Mouse (Mus musculus): ENCODE data around the gene Ldhal6b. TPM values are rescaled to one million over a fixed set of nuclear protein-coding genes. Genes with fewer than 3 reads are reported as not detected.
A peak's percentile ranks its signal among the peaks of the same experiment; 100 is the strongest.

The Ldhal6b gene
- polyA plus RNA-seq, 1 experiment from 2014 or later = not detected

DNA sequence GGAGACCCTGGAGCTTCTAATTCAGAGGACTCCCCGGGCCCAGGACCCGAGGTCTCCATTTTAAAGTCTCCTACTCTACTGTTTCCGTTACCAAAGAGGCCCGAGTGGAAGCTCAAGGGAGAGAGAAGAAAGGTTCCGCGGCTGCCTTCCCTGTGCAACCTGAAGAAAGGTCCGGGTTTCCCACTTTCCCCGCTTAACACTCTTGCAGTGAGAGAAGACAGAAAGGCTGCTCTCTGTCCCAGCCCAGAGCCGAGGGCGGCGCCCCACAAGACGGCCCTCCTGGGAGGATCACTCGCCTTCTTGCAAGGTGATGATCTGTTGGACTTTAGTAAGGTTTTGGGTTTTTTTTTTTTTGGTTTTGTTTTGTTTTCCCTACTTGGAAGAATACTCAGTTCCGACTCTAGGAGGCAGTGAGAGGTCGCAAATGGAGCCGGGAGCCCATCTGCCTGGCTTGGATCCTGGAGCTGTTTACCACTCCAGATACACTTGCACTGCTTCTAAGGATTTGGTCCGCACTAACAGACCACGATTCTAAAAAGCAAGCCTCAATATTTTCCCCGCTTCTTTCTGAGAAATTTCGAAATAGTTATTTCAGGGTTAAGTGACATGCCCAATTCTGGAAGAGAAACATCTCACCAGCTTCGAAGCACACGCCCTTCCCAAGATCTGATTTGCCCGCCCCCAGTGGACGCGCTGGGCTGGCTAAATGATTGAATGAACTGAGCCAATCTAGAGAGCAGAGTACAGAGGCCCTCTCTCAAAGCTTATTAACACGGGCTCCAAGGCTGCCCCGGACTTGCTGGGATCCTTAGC lies 21.8 kb upstream of the Ldhal6b start, which contains the start of gene Tmem242:
TSS of gene Tmem242 (minus strand) at position 101 of the 813 bp plus-strand sequence.
- no peaks in the 10 kb centered on the region for H3K36me3 ChIP-seq (ENCODE audit: control insufficient read depth, insufficient read depth)
- no peaks in the 10 kb centered on the region for H3K9me3 ChIP-seq (ENCODE audit: control insufficient read depth)
- H3K9ac ChIP-seq (ENCODE audit: low read depth, low read length) = peak within 1 kb of the TSS; percentile 74
- peak within 1 kb of the TSS; percentile 71 for H3K4me2 ChIP-seq (replicated peaks; ENCODE audit: low read depth)
- no peaks in the 10 kb centered on the region for H3K4me1 ChIP-seq (replicated peaks; ENCODE audit: control insufficient read depth, insufficient read depth, low read length)
- H3K27me3 ChIP-seq (replicated peaks; ENCODE audit: control insufficient read depth, insufficient read depth, low read length) = no peaks in the 10 kb centered on the region
- H3K4me3 ChIP-seq (ENCODE audit: low read depth, low read length) = peak within 1 kb of the TSS; percentile 75
- WGBS = under 1% methylated on average over 27 of the region's 27 CpGs
- peak within 1 kb of the TSS; percentile 83 for H3K27ac ChIP-seq (ENCODE audit: low read depth, low read length)
- peak; percentile 89 for ATAC-seq
- TF ChIP-seq CTCF (IDR thresholded peaks at IDR 0.05; ENCODE audit: low read depth) = peak; percentile 79

DNA sequence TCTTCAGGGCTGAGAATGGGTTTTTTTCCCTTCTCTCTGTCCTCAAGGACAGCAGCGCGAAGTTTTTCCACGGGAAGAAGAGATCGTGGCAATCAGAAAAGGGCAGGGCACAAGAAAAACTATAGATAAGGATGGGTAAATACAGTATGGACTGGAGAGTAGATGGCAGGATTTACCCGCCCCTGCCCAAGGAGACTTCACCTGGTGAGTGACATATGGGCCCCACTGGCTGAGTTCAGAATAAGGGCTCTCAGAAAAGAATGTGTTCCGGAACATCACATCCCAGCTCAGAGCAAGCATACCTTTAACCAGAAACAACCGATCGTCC lies 21.2 kb upstream of the Ldhal6b start:
- 0% methylated on average over 8 of the region's 8 CpGs for WGBS
- Histone ChIP-seq H3K9ac (ENCODE audit: low read depth, low read length) (peak overlapping the region; percentile 74), H3K27ac (ENCODE audit: low read depth, low read length) (peak overlapping the region; percentile 83), H3K36me3 (ENCODE audit: control insufficient read depth, insufficient read depth) (no peaks in the 10 kb centered on the region), H3K4me2 (replicated peaks; ENCODE audit: low read depth) (peak overlapping the region; percentile 71), H3K4me1 (replicated peaks; ENCODE audit: control insufficient read depth, insufficient read depth, low read length) (no peaks in the 10 kb centered on the region), H3K9me3 (ENCODE audit: control insufficient read depth) (no peaks in the 10 kb centered on the region), H3K4me3 (ENCODE audit: low read depth, low read length) (peak overlapping the region; percentile 75), H3K27me3 (replicated peaks; ENCODE audit: control insufficient read depth, insufficient read depth, low read length) (no peaks in the 10 kb centered on the region)
- peak; percentile 37 for ATAC-seq
- no peak for TF ChIP-seq CTCF (IDR thresholded peaks at IDR 0.05; ENCODE audit: low read depth)

DNA sequence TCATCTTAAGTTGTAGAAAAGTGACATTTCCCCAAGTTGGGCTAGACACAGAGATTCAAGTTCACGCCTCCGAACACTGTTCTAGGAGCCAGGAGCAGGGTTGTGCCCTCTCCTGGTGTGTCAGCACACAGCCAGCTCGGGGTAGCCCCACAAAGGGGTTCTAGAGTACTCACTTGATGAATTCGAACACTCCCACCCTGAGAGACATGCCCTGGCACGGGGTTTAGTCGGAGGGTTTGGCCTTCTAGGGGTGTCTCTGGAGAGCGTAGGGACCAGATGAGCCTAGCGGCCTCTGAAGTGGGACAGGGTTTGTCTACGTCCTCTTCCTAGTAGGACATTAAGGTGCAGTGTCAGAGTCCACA lies 11.2 kb upstream of the Ldhal6b start:
- Histone ChIP-seq H3K9ac (ENCODE audit: low read depth, low read length) (no peak overlapping the region), H3K4me3 (ENCODE audit: low read depth, low read length) (no peak overlapping the region), H3K4me1 (replicated peaks; ENCODE audit: control insufficient read depth, insufficient read depth, low read length) (no peaks in the 10 kb centered on the region), H3K36me3 (ENCODE audit: control insufficient read depth, insufficient read depth) (peaks cover 32% of the 10 kb centered on the region), H3K4me2 (replicated peaks; ENCODE audit: low read depth) (no peak overlapping the region), H3K9me3 (ENCODE audit: control insufficient read depth) (no peaks in the 10 kb centered on the region), H3K27me3 (replicated peaks; ENCODE audit: control insufficient read depth, insufficient read depth, low read length) (no peaks in the 10 kb centered on the region), H3K27ac (ENCODE audit: low read depth, low read length) (no peak overlapping the region)
- TF ChIP-seq CTCF (IDR thresholded peaks at IDR 0.05; ENCODE audit: low read depth) = no peak
- 79% methylated on average over 9 of the region's 9 CpGs for WGBS
- peak; percentile 47 for ATAC-seq

DNA sequence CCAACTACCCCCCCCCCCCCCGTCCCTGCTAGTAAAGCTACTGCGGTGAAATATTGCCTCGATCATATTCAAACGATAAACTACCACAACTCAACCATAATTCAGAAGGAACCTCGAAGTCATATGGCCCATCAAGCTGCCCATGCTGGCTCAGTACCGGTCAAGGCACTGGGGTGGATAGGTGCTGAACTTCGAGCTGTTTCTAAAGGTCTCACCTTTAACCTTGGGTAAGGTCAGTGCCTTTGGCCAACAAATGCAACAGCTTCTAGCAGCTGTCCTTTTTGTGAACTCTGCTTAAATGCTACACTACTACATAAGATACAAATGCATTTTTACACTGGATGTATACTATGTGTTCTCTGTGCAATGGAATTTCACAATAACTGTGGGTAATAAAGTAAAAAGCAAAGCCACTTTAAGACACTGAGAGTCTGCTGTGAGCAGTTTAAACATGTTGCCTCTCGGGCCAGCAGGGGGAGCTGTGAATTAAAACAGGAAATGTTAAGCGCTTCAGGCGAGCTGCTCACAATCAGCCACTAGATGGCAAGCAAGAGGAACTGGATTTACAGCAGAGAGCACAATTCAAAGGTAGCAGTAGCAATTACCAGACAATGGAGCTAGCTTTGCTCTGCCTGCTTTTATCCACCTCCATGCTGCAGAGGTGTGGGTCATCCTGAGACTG lies 10.7 kb upstream of the Ldhal6b start:
- Histone ChIP-seq H3K27me3 (replicated peaks; ENCODE audit: control insufficient read depth, insufficient read depth, low read length) (no peaks in the 10 kb centered on the region), H3K9ac (ENCODE audit: low read depth, low read length) (no peak overlapping the region), H3K27ac (ENCODE audit: low read depth, low read length) (no peak overlapping the region), H3K4me2 (replicated peaks; ENCODE audit: low read depth) (no peak overlapping the region), H3K4me3 (ENCODE audit: low read depth, low read length) (no peak overlapping the region), H3K9me3 (ENCODE audit: control insufficient read depth) (no peaks in the 10 kb centered on the region), H3K36me3 (ENCODE audit: control insufficient read depth, insufficient read depth) (peaks cover 32% of the 10 kb centered on the region), H3K4me1 (replicated peaks; ENCODE audit: control insufficient read depth, insufficient read depth, low read length) (no peaks in the 10 kb centered on the region)
- peak; percentile 99 for TF ChIP-seq CTCF (IDR thresholded peaks at IDR 0.05; ENCODE audit: low read depth)
- peak; percentile 77 for ATAC-seq
- 56% methylated on average over 10 of the region's 10 CpGs for WGBS

DNA sequence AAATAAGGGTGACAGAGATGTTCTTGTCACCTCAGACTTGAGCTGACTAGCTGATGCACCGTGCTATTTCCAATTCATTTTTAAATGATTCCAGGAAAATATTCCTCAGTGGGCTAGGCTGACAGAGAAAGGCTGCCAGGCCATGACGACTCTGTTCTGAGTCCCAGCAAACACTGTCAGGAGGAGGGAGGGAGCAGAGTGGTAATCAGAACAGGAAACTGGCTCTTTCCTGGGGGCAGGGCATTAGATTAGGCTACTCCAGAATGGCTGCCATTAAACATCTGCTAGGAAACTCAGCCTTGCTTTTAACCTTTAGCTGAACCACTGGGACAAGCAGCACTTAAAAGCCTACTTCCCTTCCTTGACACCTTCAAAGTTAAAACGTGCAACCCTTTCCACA lies 6.6 kb upstream of the Ldhal6b start:
- Histone ChIP-seq H3K27me3 (replicated peaks; ENCODE audit: control insufficient read depth, insufficient read depth, low read length) (no peaks in the 10 kb centered on the region), H3K9ac (ENCODE audit: low read depth, low read length) (no peak overlapping the region), H3K4me1 (replicated peaks; ENCODE audit: control insufficient read depth, insufficient read depth, low read length) (no peaks in the 10 kb centered on the region), H3K36me3 (ENCODE audit: control insufficient read depth, insufficient read depth) (peaks cover 4% of the 10 kb centered on the region; the same call in 1 of the 2 replicates), H3K27ac (ENCODE audit: low read depth, low read length) (no peak overlapping the region), H3K9me3 (ENCODE audit: control insufficient read depth) (no peaks in the 10 kb centered on the region), H3K4me3 (ENCODE audit: low read depth, low read length) (no peak overlapping the region), H3K4me2 (replicated peaks; ENCODE audit: low read depth) (no peak overlapping the region)
- no peak for TF ChIP-seq CTCF (IDR thresholded peaks at IDR 0.05; ENCODE audit: low read depth)
- ATAC-seq = no peak
- WGBS = 51% methylated on average over 3 of the region's 3 CpGs

DNA sequence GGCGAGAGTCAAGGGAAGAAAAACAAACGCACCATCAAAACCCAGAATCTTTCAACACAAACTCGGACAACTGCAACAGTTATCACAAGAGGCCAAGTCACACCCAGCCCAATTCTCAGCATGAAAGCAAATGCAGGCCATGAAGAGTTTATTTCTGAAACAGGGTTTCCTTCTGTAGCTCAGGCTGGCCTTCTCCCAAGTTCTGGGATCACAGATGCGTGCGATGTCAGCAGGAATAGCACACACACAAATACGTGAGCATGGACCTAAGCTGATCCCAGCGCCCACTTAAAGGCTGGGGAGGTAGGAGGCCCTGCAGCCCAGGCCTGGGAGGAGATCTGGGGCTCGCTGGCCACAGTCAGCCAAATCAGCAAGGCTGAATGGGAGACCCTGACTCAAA lies 5.6 kb upstream of the Ldhal6b start:
- Histone ChIP-seq H3K36me3 (ENCODE audit: control insufficient read depth, insufficient read depth) (peaks cover 4% of the 10 kb centered on the region; the same call in 1 of the 2 replicates), H3K27ac (ENCODE audit: low read depth, low read length) (no peak overlapping the region), H3K9me3 (ENCODE audit: control insufficient read depth) (no peaks in the 10 kb centered on the region), H3K4me1 (replicated peaks; ENCODE audit: control insufficient read depth, insufficient read depth, low read length) (no peaks in the 10 kb centered on the region), H3K27me3 (replicated peaks; ENCODE audit: control insufficient read depth, insufficient read depth, low read length) (no peaks in the 10 kb centered on the region), H3K4me3 (ENCODE audit: low read depth, low read length) (no peak overlapping the region), H3K9ac (ENCODE audit: low read depth, low read length) (no peak overlapping the region), H3K4me2 (replicated peaks; ENCODE audit: low read depth) (no peak overlapping the region)
- ATAC-seq = no peak
- WGBS = 86% methylated on average over 8 of the region's 8 CpGs
- no peak for TF ChIP-seq CTCF (IDR thresholded peaks at IDR 0.05; ENCODE audit: low read depth)
